Mouse (Mus musculus) spleen, adult 2 months (tissue): ENCODE data around the gene Myo15.

Experiments
- CTCF ChIP-seq: fragments of 200-500 bp; IDR thresholded peaks from 2 replicates; pipeline ENCODE4 v1.5.1; 2011; ENCODE audit warnings: mild to moderate bottlenecking, inconsistent platforms; ENCODE audit not compliant: insufficient read depth, insufficient read length, insufficient replicate concordance; ENCODE audit errors: extremely low read depth
- POLR2A ChIP-seq: fragments of 200-500 bp; IDR thresholded peaks from 2 replicates; pipeline ENCODE4 v1.6.1; 2011; ENCODE audit warnings: low read depth, low read length, inconsistent platforms

GRCm38 (mm10) chr11:60495692-60496091 is 26.6 kb downstream of the Myo15 start:
- TF ChIP-seq POLR2A (no peak), CTCF (no peak)
